Mouse (Mus musculus) myocyte (in vitro differentiated cells): ENCODE results near the gene Col4a1. TPM values are rescaled to one million over a fixed set of nuclear protein-coding genes. Genes with fewer than 3 reads are reported as not detected.

Experiments used
- H3K27me3 ChIP-seq: one replicate; pipeline ENCODE4 v1.6.1; 2011; ENCODE audit not compliant: control insufficient read depth, insufficient read depth, insufficient read length
- H3K36me3 ChIP-seq: one replicate; pipeline ENCODE4 v1.6.1; 2011; ENCODE audit not compliant: control insufficient read depth, insufficient read depth
- H3K4me2 ChIP-seq: one replicate; pipeline ENCODE4 v1.6.1; 2011; ENCODE audit warnings: low read depth, control low read depth
- H3K4me3 ChIP-seq: one replicate; pipeline ENCODE4 v1.5.1; 2011; ENCODE audit warnings: mild to moderate bottlenecking, control low read depth, moderate library complexity
- H3K79me2 ChIP-seq: one replicate; pipeline ENCODE4 v1.6.1; 2011; ENCODE audit not compliant: control insufficient read depth, insufficient read depth
- H3ac ChIP-seq: one replicate; pipeline ENCODE4 v1.6.1; 2011; ENCODE audit not compliant: control insufficient read depth, insufficient read length
- CEBPB ChIP-seq: IDR thresholded peaks from 2 replicates; pipeline ENCODE4 v1.6.1; 2011; ENCODE audit warnings: mild to moderate bottlenecking, moderate library complexity; ENCODE audit not compliant: poor library complexity, insufficient read depth, severe bottlenecking
- E2F4 ChIP-seq: IDR thresholded peaks from one replicate; pipeline ENCODE4 v1.6.1; 2011; ENCODE audit warnings: mild to moderate bottlenecking, control low read depth, moderate library complexity; ENCODE audit not compliant: insufficient read depth
- MAX ChIP-seq: IDR thresholded peaks from one replicate; pipeline ENCODE4 v1.6.1; 2011; ENCODE audit warnings: low read depth, mild to moderate bottlenecking, control low read depth
- MYOD1 ChIP-seq, 3 experiments: IDR thresholded peaks; one replicate each; pipeline ENCODE4 v1.6.1; 2011; ENCODE audit warnings: control low read depth in 2 of 3, low read depth in 2 of 3, mild to moderate bottlenecking in 2 of 3, moderate library complexity in 1 of 3; ENCODE audit not compliant: insufficient read length in 2 of 3, control insufficient read depth in 1 of 3
- MYOG ChIP-seq, 3 experiments: IDR thresholded peaks; one replicate each; pipeline ENCODE4 v1.6.1; 2011; ENCODE audit warnings: control low read depth in 2 of 3, low read depth in 2 of 3, mild to moderate bottlenecking in 2 of 3; ENCODE audit not compliant: insufficient read length in 2 of 3, control insufficient read depth in 1 of 3, insufficient read depth in 1 of 3
- POLR2A ChIP-seq: IDR thresholded peaks from one replicate; pipeline ENCODE4 v1.6.1; 2011; ENCODE audit warnings: low read depth, mild to moderate bottlenecking, control low read depth, moderate library complexity; ENCODE audit not compliant: insufficient read length
- POLR2AphosphoS2 ChIP-seq: IDR thresholded peaks from one replicate; pipeline ENCODE4 v1.6.1; 2011; ENCODE audit warnings: low read depth, control low read depth; ENCODE audit not compliant: insufficient read length
- REST ChIP-seq: IDR thresholded peaks from one replicate; pipeline ENCODE4 v1.6.1; 2011; ENCODE audit warnings: mild to moderate bottlenecking, control low read depth, moderate library complexity; ENCODE audit not compliant: insufficient read depth, insufficient read length
- SRF ChIP-seq: IDR thresholded peaks from one replicate; pipeline ENCODE4 v1.6.1; 2011; ENCODE audit warnings: low read depth; ENCODE audit not compliant: control insufficient read depth, insufficient read length
- TCF12 ChIP-seq: IDR thresholded peaks from one replicate; pipeline ENCODE4 v1.6.1; 2011; ENCODE audit warnings: mild to moderate bottlenecking, control low read depth; ENCODE audit not compliant: poor library complexity, insufficient read depth, severe bottlenecking
- TCF3 ChIP-seq: IDR thresholded peaks from one replicate; pipeline ENCODE4 v1.6.1; 2011; ENCODE audit warnings: low read depth, control low read depth; ENCODE audit not compliant: insufficient read length
- USF1 ChIP-seq: IDR thresholded peaks from one replicate; pipeline ENCODE4 v1.6.1; 2011; ENCODE audit warnings: low read depth, mild to moderate bottlenecking, control low read depth, moderate library complexity
- polyA plus RNA-seq: library from polyadenylated mRNA; unstranded; fragments of >200 nt; fragmentation: generic; extraction: Trizol; gene quantifications from one replicate; pipeline ENCODE4 v1.2.1, GENCODE M21; 2012; ENCODE audit warnings: missing spikeins

The Col4a1 gene
- polyA plus RNA-seq, 1 experiment, result 34.8 TPM

GRCm38 (mm10) chr8:11272205-11272604, 40.4 kb downstream of the Col4a1 start:
- no peak overlapping the region for H3K4me3 ChIP-seq
- no peaks in the 10 kb centered on the region for H3K27me3 ChIP-seq
- no peaks in the 10 kb centered on the region for H3K36me3 ChIP-seq
- no peaks in the 10 kb centered on the region for H3K79me2 ChIP-seq
- H3ac ChIP-seq, result no peak overlapping the region
- no peak for TF ChIP-seq USF1
- TF ChIP-seq TCF12, result no peak
- TF ChIP-seq TCF3, result no peak
- TF ChIP-seq MAX, result no peak
- no peak overlapping the region for H3K4me2 ChIP-seq

GRCm38 (mm10) chr8:11270826-11271225, 41.8 kb downstream of the Col4a1 start:
- TF ChIP-seq TCF12 (no peak), MYOD1 (IDR thresholded peaks at IDR 0.05; ENCODE audit: control insufficient read depth in 1 of 3, insufficient read length in 2 of 3, low read depth in 2 of 3) (no peak), MYOG (IDR thresholded peaks at IDR 0.05; ENCODE audit: control insufficient read depth in 1 of 3, insufficient read depth in 1 of 3, insufficient read length in 2 of 3, low read depth in 2 of 3) (no peak), MAX (no peak), E2F4 (no peak), POLR2AphosphoS2 (no peak), SRF (no peak)
- no peak overlapping the region for H3K4me3 ChIP-seq
- H3ac ChIP-seq, result no peak overlapping the region
- no peaks in the 10 kb centered on the region for H3K27me3 ChIP-seq
- no peaks in the 10 kb centered on the region for H3K79me2 ChIP-seq
- H3K4me2 ChIP-seq, result no peak overlapping the region
- no peaks in the 10 kb centered on the region for H3K36me3 ChIP-seq

GRCm38 (mm10) chr8:11268753-11269152, 43.9 kb downstream of the Col4a1 start:
- Histone ChIP-seq H3K4me3 (no peak overlapping the region), H3K79me2 (no peaks in the 10 kb centered on the region), H3K4me2 (no peak overlapping the region), H3ac (no peak overlapping the region), H3K27me3 (no peaks in the 10 kb centered on the region), H3K36me3 (no peaks in the 10 kb centered on the region)
- TF ChIP-seq POLR2A (no peak), MYOG (IDR thresholded peaks at IDR 0.05; ENCODE audit: control insufficient read depth in 1 of 3, insufficient read depth in 1 of 3, insufficient read length in 2 of 3, low read depth in 2 of 3) (no peak), E2F4 (no peak), REST (no peak), MYOD1 (IDR thresholded peaks at IDR 0.05; ENCODE audit: control insufficient read depth in 1 of 3, insufficient read length in 2 of 3, low read depth in 2 of 3) (no peak), TCF12 (no peak), POLR2AphosphoS2 (no peak), MAX (no peak), SRF (no peak), USF1 (no peak), TCF3 (no peak), CEBPB (no peak)

GRCm38 (mm10) chr8:11266471-11266870, 46.2 kb downstream of the Col4a1 start:
- Histone ChIP-seq H3K79me2 (no peaks in the 10 kb centered on the region), H3K36me3 (no peaks in the 10 kb centered on the region), H3K4me2 (no peak overlapping the region), H3ac (no peak overlapping the region), H3K4me3 (no peak overlapping the region), H3K27me3 (no peaks in the 10 kb centered on the region)
- TF ChIP-seq POLR2A, result no peak
- TF ChIP-seq POLR2AphosphoS2, result no peak
- no peak for TF ChIP-seq MYOG (IDR thresholded peaks at IDR 0.05; ENCODE audit: control insufficient read depth in 1 of 3, insufficient read depth in 1 of 3, insufficient read length in 2 of 3, low read depth in 2 of 3)

- TF ChIP-seq MYOG (IDR thresholded peaks at IDR 0.05; ENCODE audit: control insufficient read depth in 1 of 3, insufficient read depth in 1 of 3, insufficient read length in 2 of 3, low read depth in 2 of 3) (no peak), POLR2AphosphoS2 (no peak)
- Histone ChIP-seq H3K27me3 (no peaks in the 10 kb centered on the region), H3K4me3 (no peak overlapping the region), H3K36me3 (no peaks in the 10 kb centered on the region), H3K79me2 (no peaks in the 10 kb centered on the region), H3K4me2 (no peak overlapping the region), H3ac (no peak overlapping the region)
These were observed 46.7 kb downstream of the Col4a1 start for GRCm38 (mm10) chr8:11265971-11266370.

- no peak for TF ChIP-seq POLR2A
- no peak for TF ChIP-seq E2F4
- TF ChIP-seq MYOG (IDR thresholded peaks at IDR 0.05; ENCODE audit: control insufficient read depth in 1 of 3, insufficient read depth in 1 of 3, insufficient read length in 2 of 3, low read depth in 2 of 3), result no peak
- TF ChIP-seq SRF, result no peak
- TF ChIP-seq REST, result no peak
- TF ChIP-seq POLR2AphosphoS2, result no peak
- TF ChIP-seq MYOD1 (IDR thresholded peaks at IDR 0.05; ENCODE audit: control insufficient read depth in 1 of 3, insufficient read length in 2 of 3, low read depth in 2 of 3), result no peak
- no peak for TF ChIP-seq TCF12
- no peak for TF ChIP-seq CEBPB
- Histone ChIP-seq H3K4me3 (no peak overlapping the region), H3K79me2 (no peaks in the 10 kb centered on the region), H3ac (no peak overlapping the region), H3K27me3 (no peaks in the 10 kb centered on the region), H3K36me3 (no peaks in the 10 kb centered on the region), H3K4me2 (no peak overlapping the region)
These were observed 48.8 kb downstream of the Col4a1 start for GRCm38 (mm10) chr8:11263848-11264247.
